Mouse (Mus musculus): Measurements from ENCODE around the gene Spaca6. TPM values are rescaled to one million over a fixed set of nuclear protein-coding genes. Genes with fewer than 3 reads are reported as not detected.

Gene Spaca6
- total and polyA plus RNA-seq, 2 experiments from 2014 or later, result 10.7 to 20.8 TPM

DNA sequence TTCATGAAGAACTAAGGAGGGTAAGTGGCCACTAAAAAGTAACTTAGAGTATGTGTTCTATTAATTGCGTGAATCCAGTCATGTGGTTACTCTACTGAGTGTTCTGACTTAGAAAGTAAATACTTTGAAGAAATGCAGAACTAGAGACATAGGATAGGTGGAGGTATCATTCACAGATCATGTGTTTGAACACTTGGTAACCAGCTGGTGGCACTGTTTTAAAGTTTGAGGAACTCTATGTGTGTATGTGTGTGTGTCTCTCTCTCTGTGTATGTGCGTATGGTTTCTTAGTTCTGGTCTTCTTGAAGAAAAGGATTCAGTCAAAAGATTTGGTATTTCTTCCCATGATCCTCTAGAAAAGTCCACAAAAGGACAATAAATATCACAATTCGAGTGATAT is 33.2 kb downstream of the Spaca6 start:
- no peaks in the 10 kb centered on the region for H3K9me3 ChIP-seq (ENCODE audit: low read length)
- no peak overlapping the region for H3K4me2 ChIP-seq (ENCODE audit: low read depth)
- DNase-seq (no peak), ATAC-seq (no peak)
- H3K4me3 ChIP-seq (ENCODE audit: low read depth, low read length), result no peak overlapping the region
- 82% methylated on average over 3 of the region's 3 CpGs for WGBS
- no peaks in the 10 kb centered on the region for H3K36me3 ChIP-seq (ENCODE audit: insufficient read depth)
- H3K9ac ChIP-seq, result no peak overlapping the region
- no peak for TF ChIP-seq CTCF (IDR thresholded peaks at IDR 0.05; ENCODE audit: low read depth)
- no peaks in the 10 kb centered on the region for H3K4me1 ChIP-seq (ENCODE audit: insufficient read depth)
- no peaks in the 10 kb centered on the region for H3K27me3 ChIP-seq (ENCODE audit: insufficient read depth, low read length)
- no peak overlapping the region for H3K27ac ChIP-seq (ENCODE audit: low read depth, low read length)

DNA sequence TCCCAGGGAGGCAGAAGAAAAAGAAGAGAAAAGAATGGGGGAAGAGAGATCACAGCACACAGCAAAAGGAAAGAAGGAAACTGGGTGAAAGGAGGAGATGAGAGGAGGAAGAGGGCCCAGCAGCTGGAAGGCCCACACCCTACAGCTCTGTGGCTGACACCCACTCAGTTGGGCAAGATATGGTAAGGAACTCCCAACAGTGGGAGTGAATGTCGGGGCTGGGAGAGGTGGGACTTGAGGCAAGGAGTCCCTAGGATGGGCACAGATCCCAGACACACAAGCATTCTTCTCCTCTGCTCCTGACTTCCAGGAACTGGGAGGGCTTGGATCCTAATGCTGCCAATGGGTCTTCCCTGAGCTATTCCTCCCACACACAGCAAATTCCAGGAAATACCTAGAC is 35.4 kb downstream of the Spaca6 start:
- no peak overlapping the region for H3K4me2 ChIP-seq (ENCODE audit: low read depth)
- no peaks in the 10 kb centered on the region for H3K4me1 ChIP-seq (ENCODE audit: insufficient read depth)
- DNase-seq (no peak), ATAC-seq (no peak)
- H3K36me3 ChIP-seq (ENCODE audit: insufficient read depth), result no peaks in the 10 kb centered on the region
- H3K9ac ChIP-seq, result no peak overlapping the region
- no peaks in the 10 kb centered on the region for H3K9me3 ChIP-seq (ENCODE audit: low read length)
- H3K27me3 ChIP-seq (ENCODE audit: insufficient read depth, low read length), result no peaks in the 10 kb centered on the region
- no peak overlapping the region for H3K27ac ChIP-seq (ENCODE audit: low read depth, low read length)
- TF ChIP-seq CTCF (IDR thresholded peaks at IDR 0.05; ENCODE audit: low read depth), result no peak
- H3K4me3 ChIP-seq (ENCODE audit: low read depth, low read length), result no peak overlapping the region
- WGBS, result 74% methylated on average over 1 of the region's 1 CpGs

DNA sequence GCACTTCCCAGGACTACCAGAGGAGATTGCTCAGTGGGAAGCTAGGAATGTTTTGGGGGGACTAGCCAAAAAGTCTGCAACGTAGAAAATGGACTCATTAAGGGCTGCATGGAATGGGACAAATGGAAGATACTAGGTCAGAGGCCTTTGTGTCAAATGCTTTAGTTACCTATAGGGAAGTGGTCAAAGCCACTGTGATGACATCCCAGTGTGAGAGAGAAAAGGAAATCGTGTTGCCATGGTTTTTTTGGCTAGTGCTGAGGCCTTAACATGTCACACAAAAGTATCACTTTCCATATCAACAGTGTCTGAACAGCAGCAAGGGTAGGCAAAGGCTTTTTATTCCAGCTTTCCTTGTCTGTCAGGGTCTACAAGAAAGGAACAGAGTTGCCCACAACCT is 38.2 kb downstream of the Spaca6 start:
- H3K9me3 ChIP-seq (ENCODE audit: low read length), result no peaks in the 10 kb centered on the region
- 64% methylated on average over 2 of the region's 2 CpGs for WGBS

DNA sequence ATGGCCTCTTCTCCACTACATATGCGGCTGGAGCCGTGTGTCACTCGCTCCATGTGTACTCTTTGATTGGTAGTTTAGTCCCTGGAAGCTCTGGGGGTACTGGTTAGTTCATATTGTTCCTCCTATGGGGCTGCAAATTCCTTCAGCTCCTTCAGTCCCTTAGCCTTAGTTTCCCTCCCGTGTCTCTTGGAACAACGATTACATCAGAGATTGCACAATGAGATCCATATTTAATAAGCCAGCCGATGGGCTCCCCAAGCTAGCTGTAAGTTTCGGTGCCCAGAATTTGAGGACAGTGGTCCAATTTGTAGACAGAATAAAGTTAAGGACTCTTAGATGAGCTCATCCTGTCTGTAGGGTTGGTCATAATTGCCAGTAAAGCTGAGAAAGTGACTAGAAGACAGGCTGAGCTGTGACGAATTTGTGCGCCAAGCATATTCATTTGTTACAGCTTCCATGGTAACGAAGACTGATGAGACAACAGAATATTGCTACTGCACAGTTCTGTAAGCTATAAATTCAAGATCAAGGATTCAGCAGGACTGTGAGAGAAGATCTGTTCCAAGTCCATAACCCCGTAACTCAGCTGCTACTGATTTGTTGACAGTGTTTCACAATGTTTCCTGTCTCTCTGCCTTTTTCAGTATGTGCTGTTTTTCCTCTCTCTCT is 40.0 kb downstream of the Spaca6 start:
- peak; percentile 94 for ATAC-seq

More for the DNA sequence above, 38.2 kb downstream of the Spaca6 start:
- Histone ChIP-seq H3K27me3 (ENCODE audit: insufficient read depth, low read length) (no peaks in the 10 kb centered on the region), H3K4me1 (ENCODE audit: insufficient read depth) (no peaks in the 10 kb centered on the region), H3K36me3 (ENCODE audit: insufficient read depth) (no peaks in the 10 kb centered on the region), H3K4me2 (ENCODE audit: low read depth) (no peak overlapping the region), H3K4me3 (ENCODE audit: low read depth, low read length) (no peak overlapping the region), H3K9ac (no peak overlapping the region), H3K27ac (ENCODE audit: low read depth, low read length) (no peak overlapping the region)
- DNase-seq (no peak), ATAC-seq (no peak)
- no peak for TF ChIP-seq CTCF (IDR thresholded peaks at IDR 0.05; ENCODE audit: low read depth)

DNA sequence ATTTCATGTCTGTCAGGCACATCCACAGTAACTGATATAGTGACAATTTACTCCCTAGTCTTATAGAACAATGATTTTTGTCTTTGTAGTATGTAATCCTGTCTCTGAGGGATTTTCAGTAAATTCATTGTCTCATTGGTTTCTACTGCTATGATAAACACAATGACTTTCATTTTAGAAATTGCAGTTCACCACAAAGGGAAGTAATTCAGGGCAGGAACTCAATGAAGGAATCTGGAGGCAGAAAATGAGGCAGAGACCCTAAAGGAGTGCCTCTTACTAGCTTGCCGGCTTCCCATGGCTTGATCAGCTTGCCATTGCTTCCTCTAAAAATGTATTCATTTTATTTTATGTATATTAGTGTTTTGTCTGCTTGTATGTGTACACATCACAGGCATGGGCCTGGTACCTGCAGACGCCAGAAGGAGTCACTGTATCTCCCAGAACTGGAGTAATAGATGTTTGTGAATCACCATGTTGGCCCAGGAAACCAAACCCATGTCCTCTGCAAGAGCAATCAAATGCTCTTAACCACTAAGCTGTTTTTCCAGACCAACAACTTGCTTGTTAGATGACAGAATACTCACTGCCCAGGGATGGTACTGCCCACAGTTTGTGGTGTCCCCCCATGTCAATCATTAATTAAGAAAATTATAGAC is 44.1 kb downstream of the Spaca6 start:
- Histone ChIP-seq H3K4me3 (ENCODE audit: low read depth, low read length) (no peak overlapping the region), H3K4me1 (ENCODE audit: insufficient read depth) (no peaks in the 10 kb centered on the region), H3K27me3 (ENCODE audit: insufficient read depth, low read length) (no peaks in the 10 kb centered on the region), H3K4me2 (ENCODE audit: low read depth) (no peak overlapping the region), H3K9ac (no peak overlapping the region), H3K9me3 (ENCODE audit: low read length) (0 out of 2 replicates have a peak, but pooled peaks cover 3% of the 10 kb centered on the region), H3K27ac (ENCODE audit: low read depth, low read length) (no peak overlapping the region), H3K36me3 (ENCODE audit: insufficient read depth) (no peaks in the 10 kb centered on the region)
- TF ChIP-seq CTCF (IDR thresholded peaks at IDR 0.05; ENCODE audit: low read depth), result no peak
- DNase-seq (no peak), ATAC-seq (no peak)
- whole genome bisulfite sequencing, result 78% methylated on average over 2 of the region's 2 CpGs

More for the DNA sequence above, 40.0 kb downstream of the Spaca6 start:
- Histone ChIP-seq H3K4me1 (ENCODE audit: insufficient read depth) (no peaks in the 10 kb centered on the region), H3K36me3 (ENCODE audit: insufficient read depth) (no peaks in the 10 kb centered on the region), H3K4me2 (ENCODE audit: low read depth) (no peak overlapping the region), H3K4me3 (ENCODE audit: low read depth, low read length) (no peak overlapping the region), H3K9me3 (ENCODE audit: low read length) (no peaks in the 10 kb centered on the region), H3K27ac (ENCODE audit: low read depth, low read length) (no peak overlapping the region), H3K9ac (no peak overlapping the region), H3K27me3 (ENCODE audit: insufficient read depth, low read length) (no peaks in the 10 kb centered on the region)
- peak; percentile 59 for DNase-seq
- WGBS, result 76% methylated on average over 11 of the region's 11 CpGs
- TF ChIP-seq CTCF (IDR thresholded peaks at IDR 0.05; ENCODE audit: low read depth), result no peak

DNA sequence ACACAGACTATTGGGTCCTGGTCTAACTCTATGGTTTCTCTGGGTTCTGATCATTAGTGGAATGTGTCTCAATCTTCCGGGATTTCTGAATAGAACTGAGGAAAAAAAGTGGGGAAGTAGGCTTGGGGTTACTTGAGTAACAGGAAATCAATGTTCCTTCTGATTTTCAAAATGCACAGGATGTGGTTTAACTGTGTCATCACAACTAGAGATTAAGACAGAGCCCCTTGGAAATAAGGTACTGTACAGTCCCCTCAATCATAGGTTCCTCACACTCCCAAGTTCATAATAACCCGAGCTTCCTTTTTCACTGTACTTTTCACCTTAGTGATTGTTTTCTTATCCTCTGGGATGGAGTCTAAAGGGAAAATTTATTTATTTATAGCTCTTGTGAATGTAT is 44.7 kb downstream of the Spaca6 start:
- no peak overlapping the region for H3K4me3 ChIP-seq (ENCODE audit: low read depth, low read length)
- no peak overlapping the region for H3K4me2 ChIP-seq (ENCODE audit: low read depth)
- no peak for TF ChIP-seq CTCF (IDR thresholded peaks at IDR 0.05; ENCODE audit: low read depth)
- 0 out of 2 replicates have a peak, but pooled peaks cover 3% of the 10 kb centered on the region for H3K9me3 ChIP-seq (ENCODE audit: low read length)
- ATAC-seq, result no peak
- no peak overlapping the region for H3K27ac ChIP-seq (ENCODE audit: low read depth, low read length)
- no peaks in the 10 kb centered on the region for H3K36me3 ChIP-seq (ENCODE audit: insufficient read depth)
- 91% methylated on average over 2 of the region's 2 CpGs for WGBS
- DNase-seq, result no peak
- H3K4me1 ChIP-seq (ENCODE audit: insufficient read depth), result no peaks in the 10 kb centered on the region
- H3K9ac ChIP-seq, result no peak overlapping the region
- no peaks in the 10 kb centered on the region for H3K27me3 ChIP-seq (ENCODE audit: insufficient read depth, low read length)

DNA sequence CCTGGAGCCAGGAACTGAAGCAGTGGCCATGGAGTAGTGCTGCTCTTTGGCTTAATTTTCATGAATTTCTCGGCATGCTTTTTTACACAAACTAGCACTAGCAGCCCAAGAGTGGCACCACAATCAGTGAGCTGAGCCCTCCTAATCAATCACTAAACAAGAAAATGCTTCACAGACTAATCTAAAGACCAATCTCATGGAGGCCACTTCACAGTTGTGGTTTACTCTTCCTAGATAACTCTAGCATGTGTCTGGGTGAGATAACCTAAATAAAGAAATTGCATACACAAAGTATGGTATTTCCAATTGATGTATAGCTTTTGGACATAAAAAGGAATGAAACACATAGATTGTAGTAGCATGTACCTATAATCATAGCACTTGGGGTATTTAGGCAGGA is 52.4 kb downstream of the Spaca6 start:
- DNase-seq, result no peak
- no peaks in the 10 kb centered on the region for H3K36me3 ChIP-seq (ENCODE audit: insufficient read depth)
- no peak for TF ChIP-seq CTCF (IDR thresholded peaks at IDR 0.05; ENCODE audit: low read depth)
- H3K4me3 ChIP-seq (ENCODE audit: low read depth, low read length), result no peak overlapping the region
- 80% methylated on average over 1 of the region's 1 CpGs for WGBS
- no peak overlapping the region for H3K27ac ChIP-seq (ENCODE audit: low read depth, low read length)
- ATAC-seq, result no peak
- H3K4me1 ChIP-seq (ENCODE audit: insufficient read depth), result no peaks in the 10 kb centered on the region
- no peak overlapping the region for H3K4me2 ChIP-seq (ENCODE audit: low read depth)
- H3K9ac ChIP-seq, result no peak overlapping the region
- H3K27me3 ChIP-seq (ENCODE audit: insufficient read depth, low read length), result no peaks in the 10 kb centered on the region
- H3K9me3 ChIP-seq (ENCODE audit: low read length), result no peaks in the 10 kb centered on the region

Data from forebrain, postnatal 0 days (tissue).